Mouse (Mus musculus): ENCODE results near the gene Il16.

Gene Il16

DNA sequence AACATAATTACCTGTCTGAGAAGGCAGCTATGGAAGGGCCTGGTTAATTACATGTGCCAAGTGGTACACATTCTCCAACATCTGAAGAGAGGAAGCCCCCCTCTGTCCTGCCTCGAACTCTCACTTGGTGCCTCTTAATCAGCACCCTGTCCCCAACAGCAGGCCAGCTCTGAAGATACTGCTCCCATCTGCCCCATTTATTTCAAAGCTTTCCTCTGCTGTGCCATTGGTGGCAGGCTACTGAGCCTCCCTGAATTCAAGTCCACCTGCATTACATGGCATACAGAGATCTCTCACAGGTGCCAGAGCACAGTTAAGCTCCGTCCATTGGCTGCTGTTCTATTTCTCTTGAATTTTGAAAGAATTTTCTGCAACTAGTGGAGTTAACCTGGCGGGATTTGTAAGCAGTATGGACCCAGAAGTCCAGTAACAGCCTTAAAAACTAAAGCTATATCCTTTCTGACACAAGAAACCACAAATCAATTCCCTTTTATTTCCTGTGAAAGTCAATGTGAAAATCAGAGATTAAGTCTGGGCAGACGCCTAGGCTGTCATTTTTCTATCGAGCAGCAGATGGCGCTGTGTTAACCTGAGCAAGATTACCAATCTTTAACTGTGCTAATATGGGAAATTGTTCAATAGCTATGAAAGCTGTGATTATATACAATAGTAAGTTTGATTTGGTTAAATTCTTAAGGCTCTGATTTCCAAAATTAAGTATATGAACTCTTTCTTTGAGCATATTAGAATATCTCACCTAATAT is 49.9 kb downstream of the Il16 start:
- no peak for DNase-seq (ENCODE audit: low spot score in 2 of 2)

DNA sequence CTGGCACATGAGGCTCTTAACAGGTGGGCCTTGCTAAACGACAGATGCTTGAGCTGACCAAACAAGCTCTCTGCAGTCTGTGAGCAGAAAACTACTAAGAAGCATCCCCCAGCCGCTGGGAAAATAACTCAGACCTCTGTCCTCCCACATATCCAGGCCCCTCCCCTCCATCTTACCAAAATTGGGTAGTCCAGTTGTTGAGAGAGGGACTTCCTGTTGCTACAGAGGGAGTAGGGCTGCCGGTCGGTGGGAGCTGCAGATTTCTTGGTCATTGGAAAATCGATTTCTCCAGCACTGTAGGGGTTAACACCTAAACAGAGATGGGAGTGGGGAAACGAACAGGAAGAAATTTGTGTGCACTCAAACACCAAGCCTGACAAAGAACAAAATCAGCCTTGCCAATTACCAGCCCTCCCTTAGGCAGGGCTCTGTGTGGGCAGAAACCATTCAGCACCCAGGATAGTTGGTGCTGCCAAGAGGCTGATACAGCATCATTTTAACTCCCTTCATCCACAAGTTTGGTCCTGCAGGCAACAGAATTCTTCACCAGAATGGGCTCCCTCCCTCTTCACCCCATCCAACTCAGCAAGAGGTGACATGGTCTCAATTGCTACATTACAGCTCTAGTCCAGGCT is 62.8 kb downstream of the Il16 start:
- no peak for DNase-seq (ENCODE audit: low spot score in 2 of 2)

- DNase-seq (ENCODE audit: low spot score in 2 of 2): no peak
Measured at GRCm38 (mm10) chr7:83678506-83678905, 67.0 kb downstream of the Il16 start.

- no peak for DNase-seq (ENCODE audit: low spot score in 2 of 2)
Measured at GRCm38 (mm10) chr7:83677296-83677695, 68.2 kb downstream of the Il16 start.

GRCm38 (mm10) chr7:83675545-83676254 is 69.8 kb downstream of the Il16 start:
- peak in 1 of 2 experiments; percentile 35 for DNase-seq (ENCODE audit: low spot score in 2 of 2)

GRCm38 (mm10) chr7:83671573-83671972 is 74.0 kb downstream of the Il16 start:
- no peak for DNase-seq (ENCODE audit: low spot score in 2 of 2)

DNA sequence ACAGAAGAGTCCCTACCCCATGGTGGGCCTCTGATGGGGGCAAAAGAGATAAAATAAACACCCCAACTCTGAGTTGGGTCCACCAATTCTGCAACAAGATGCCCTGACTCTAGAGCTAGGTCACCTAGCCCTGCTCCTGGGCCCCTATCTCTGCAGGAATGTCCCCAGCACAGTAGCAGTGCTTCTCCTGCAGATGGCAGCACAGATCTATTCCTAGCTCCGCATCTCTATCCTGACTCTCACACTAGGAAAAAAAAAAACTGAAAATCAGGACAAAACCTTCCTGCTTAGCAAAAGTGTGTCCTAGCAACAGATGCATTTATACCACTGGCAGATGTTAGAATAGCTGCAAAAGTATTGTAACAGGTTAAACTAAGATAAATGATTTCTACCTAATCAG is 76.8 kb downstream of the Il16 start:
- DNase-seq (ENCODE audit: low spot score in 2 of 2): no peak

DNA sequence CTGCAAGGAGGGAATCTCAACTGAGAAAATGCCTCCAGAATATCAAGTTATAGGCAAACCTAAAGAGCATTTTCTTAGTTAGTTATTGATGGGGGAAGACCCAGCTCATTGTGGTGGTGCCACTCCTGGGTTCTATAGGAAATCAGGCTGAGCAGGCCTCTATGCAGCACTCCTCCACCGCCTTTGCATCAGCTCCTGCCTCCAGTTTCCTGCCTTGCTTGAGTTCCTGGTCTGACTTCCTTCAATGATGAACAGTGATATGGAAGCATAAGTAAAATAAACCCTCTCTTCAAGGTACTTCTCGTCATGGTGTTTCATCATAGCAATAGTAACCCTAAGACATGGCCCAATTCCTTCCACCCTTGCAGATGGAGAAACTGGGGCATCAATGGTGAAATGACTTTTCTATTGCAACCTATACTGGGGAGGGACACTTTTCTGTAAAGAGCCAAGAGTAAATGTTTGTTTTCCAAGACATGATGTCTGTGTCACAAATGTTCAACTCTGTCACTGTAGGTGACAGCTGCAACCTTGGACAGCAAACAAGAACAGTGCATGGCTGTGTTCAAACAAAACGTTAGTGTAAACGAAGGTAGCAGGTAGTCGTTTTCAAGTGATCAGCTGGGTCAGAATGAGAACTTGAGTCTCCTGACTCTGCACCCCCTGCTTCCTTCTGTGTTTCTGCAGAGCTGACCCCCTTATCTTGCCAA is 77.4 kb downstream of the Il16 start:
- no peak for DNase-seq (ENCODE audit: low spot score in 2 of 2)

DNA sequence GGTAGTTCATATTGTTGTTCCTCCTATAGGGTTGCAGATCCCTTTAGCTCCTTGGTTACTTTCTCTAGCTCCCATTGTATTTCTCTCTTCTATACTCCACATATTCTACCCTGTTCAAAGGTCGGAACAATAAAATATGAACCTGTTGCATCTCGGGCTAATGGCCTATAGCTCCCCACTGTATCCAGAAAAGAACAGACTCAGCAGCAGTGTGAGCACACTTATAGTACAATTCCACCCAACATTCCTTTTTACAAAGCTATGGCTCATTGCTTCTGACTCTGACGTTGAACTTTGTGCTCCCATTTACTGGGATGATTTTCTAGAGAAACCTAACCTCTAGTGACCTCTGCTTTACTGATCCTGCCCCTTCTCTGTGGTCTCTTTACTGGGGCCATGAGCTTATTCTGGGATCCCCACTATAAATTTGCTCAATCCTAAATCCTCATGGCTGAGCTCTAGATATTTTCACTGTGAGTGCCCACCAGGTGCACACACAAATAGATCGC is 79.4 kb downstream of the Il16 start:
- no peak for DNase-seq (ENCODE audit: low spot score in 2 of 2)

GRCm38 (mm10) chr7:83662711-83663375 is 82.7 kb downstream of the Il16 start:
- DNase-seq (ENCODE audit: low spot score in 2 of 2): no peak

DNA sequence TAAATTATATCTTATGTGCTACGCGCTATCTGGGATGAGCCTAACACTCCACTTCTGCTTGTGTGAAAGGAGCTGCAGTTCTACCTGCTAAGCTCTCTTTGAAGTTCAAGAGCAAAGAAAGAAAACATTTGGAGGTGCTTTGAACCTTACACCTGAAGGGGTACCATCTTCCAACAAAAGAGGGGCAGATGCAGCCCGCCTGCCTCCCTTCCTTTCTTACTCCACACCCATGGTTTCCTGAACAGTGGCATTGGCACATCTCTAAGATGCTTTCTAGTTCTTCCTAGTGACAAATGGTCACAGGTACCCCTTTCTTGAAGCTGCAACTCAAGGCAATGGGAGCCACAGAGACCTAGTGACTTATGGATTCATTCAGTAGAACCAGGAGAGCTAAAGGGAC is 83.8 kb downstream of the Il16 start:
- DNase-seq (ENCODE audit: low spot score in 2 of 2): no peak

DNA sequence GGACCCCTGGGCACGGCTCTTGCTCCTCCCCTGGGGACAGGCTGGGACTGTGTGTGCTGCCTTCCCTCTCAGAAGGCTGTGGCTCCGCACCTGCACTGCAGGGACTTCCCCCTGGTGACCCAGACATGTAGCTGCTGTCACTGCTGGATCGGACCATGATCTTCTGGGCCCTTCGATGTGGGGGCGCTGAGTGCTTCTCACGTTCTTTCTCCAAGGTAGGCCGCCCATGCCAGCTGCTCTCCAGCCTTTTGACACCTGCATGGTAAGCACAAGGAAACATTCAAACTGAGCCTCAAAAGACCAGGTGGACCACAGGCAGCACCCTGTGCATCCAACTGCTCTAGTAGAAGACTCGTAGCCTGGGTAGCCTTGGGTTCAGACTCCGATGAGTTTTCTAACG is 84.5 kb downstream of the Il16 start:
- DNase-seq (ENCODE audit: low spot score in 2 of 2): no peak

DNA sequence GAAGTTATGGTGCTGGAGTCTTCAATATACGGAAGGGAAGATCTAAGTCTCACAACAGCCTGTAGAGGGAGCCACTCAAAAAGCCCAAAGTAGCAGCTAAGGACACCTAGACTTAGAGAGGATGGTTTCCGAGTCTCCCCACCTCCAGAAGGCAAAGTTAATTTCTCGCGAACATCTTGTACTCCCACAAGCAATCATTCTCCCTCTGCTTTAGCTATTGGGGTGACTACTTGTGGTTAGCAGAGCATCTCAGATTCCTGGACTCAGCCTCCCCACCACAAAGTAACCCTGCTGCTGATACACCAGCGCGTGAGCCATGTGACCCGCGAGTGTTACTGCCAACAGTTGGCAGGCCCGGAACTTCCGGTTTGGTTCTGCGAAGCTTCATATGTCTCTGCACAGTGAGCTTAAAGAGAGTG is 85.2 kb downstream of the Il16 start:
- DNase-seq (ENCODE audit: low spot score in 2 of 2): no peak

- no peak for DNase-seq (ENCODE audit: low spot score in 2 of 2)
Measured at GRCm38 (mm10) chr7:83659159-83660065, 86.1 kb downstream of the Il16 start.

DNA sequence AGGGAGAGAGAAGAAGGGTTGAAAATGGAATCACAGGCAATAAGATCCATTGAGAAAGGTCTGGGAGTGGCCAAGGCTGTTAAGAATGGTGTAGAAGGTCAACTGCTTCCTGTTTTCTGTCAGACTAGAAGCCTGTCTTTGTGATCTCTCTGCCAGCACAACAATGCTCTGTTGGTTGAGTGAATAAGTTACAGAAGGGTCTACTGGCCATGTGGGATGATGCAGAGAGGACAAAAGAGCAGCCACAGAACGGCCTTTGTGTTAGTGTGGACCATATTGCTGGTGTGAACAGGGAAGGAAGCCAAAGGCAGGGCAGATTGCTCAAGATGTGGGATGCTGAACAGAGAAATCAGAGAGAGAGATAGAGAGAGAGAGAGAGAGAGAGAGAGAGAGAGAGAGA is 86.8 kb downstream of the Il16 start:
- no peak for DNase-seq (ENCODE audit: low spot score in 2 of 2)

DNA sequence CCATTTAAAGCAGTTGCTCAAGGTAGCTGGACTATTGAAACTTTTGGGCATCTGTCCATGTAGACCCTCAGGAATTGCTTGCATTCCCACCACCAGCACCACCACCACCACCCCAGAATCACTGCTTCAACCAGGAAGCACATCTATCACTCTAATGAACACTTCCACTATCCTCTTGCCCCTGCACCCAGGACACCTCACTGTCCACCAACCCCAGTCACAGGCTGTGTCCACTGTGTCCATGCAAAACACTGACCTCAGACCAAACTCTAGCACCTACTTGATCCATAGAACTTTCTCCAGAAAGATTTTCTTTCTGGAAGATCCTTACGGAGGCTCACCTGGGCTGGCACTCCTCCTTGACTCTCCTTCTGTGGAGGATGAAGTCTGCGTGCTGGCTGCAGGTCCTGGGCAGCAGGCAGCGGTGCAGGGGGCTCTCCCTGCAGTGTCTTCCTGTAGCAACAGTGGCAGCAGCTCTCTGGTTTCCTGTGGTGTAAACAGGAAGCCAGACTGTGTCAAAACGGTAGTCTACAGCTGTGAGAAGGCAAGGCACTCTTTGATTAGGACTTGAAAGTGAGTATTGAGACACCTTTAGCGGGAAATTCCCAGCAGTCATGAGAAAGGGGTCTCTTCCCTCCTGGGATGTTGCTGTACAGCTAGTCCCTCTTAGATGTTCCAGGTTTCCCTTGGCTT is 90.4 kb downstream of the Il16 start:
- peak; percentile 48 to 59 for DNase-seq (ENCODE audit: low spot score in 2 of 2)

DNA sequence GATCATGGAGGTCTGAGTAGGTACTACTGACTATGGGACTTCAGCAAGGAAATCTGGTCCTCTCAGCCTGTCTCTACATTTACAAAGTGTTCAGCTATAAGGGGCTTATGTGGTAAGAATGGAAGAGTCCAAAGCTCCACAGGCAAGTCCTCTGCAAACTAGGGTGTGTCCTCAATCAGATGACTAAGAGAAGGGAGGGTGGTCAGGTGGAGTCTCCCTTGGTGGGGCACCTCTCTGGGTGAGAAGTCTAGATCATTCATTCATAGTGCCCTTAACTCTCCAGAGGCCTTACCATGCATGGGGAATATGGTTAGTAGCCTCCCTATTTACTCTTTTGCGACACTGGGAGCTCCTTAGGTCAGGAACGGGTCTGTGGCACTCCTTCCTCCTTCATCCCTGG is 91.3 kb downstream of the Il16 start:
- no peak for DNase-seq (ENCODE audit: low spot score in 2 of 2)

DNA sequence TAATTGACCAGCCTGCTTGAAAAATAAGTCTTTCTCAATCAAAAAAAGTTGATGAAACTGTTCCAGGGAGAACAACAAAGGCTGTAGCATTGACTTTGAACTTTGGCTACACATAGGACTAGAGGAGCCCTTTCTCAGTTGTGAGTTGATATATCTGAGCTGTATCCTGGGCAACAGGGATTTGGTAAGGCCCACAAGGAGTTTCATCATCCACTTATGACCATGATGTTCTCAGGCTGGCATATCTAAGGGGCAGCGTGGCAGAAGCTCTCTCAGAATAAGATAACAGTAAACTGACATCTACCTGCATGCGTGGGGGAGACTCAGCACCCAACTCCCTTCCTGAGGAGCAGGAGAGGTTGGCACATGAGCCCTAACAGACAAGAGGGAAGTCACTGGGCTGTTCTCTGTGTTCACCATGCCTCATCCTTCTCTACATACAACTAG is 91.9 kb downstream of the Il16 start:
- no peak for DNase-seq (ENCODE audit: low spot score in 2 of 2)

GRCm38 (mm10) chr7:83652498-83652897 is 93.0 kb downstream of the Il16 start:
- DNase-seq (ENCODE audit: low spot score in 2 of 2): no peak

DNA sequence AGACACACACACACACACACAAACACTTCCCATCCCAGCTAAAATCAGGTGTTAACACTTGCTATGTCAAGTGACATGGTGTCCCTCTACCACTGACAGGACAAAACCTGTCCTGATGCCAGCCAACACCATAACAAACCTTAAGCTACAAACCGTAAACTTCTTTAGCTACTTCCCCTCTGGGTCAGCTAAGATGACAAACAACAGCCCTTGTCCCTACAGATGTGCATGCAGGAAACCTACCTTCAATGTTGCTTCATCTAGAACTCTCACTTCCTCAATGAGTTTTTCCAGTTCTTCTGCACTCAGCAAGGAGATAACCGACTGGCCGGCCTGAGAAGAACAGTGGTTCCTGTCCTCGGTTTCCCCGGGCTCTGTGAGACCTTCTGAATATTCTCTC is 94.9 kb downstream of the Il16 start:
- no peak for DNase-seq (ENCODE audit: low spot score in 2 of 2)
